ENCODE assay signal across 17 mouse cellular contexts in the genomic region with DNA sequence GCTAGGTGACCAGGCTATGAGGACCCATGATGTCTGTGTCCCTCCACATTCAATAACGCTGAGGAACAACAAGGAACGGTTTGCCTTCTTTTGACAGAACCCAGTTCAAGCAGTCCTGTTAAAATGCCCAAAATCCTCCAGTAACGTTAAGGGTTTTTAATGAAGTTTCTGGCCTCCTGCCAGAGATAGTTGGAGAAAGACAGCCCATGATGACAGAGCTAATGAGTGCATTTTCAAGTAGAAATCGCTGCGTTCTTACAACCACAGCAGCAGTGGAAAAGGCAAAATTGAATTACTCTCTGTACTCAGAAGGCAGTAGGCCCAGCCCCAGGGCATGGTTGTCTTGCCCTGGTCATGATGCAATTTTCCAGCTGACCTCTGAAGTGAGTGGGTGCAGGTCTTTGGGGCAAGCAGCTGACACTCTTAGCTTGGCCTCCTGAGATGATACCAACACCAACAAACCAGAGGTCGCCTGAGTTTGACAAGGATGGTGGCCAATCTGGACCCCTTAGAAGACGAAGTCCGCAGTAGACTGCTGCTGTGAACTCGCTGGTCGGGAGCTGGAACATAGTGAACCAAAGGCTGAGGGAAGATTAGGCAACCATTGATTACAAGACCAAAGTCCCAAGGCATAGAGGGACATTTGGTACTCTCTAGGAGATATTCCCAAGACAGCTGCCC. TPM values are rescaled to one million over a fixed set of nuclear protein-coding genes. Genes with fewer than 3 reads are reported as not detected.
DNase-seq lines count a peak whose midpoint lies in the region; ATAC-seq and TF ChIP-seq lines count a peak whose summit lies in the region.
"Had no signal": no experiment of that assay in that cellular context is flagged by ENCODE, and none has a peak within 500 bp of the region (broad histone marks: within the 10 kb centered on the region; RNA-seq: fewer than 3 reads in every experiment).

No protein-coding gene starts in this region.

- ATAC-seq in forebrain, embryonic 14.5 days = no peak
- no peak for ATAC-seq in forebrain, embryonic 16.5 days
- ATAC-seq in lung, embryonic 14.5 days (ENCODE audit: insufficient read depth) = no peak

- no peak overlapping the region for H3K27ac ChIP-seq in forebrain, embryonic 14.5 days (ENCODE audit: low read depth, low read length)
- H3K27ac ChIP-seq in forebrain, embryonic 16.5 days (ENCODE audit: low read length) = no peak overlapping the region
- H3K27ac ChIP-seq in lung, embryonic 14.5 days (ENCODE audit: low read depth) = no peak overlapping the region
- peak overlapping the region; percentile 98 for H3K27ac ChIP-seq in brown adipose tissue, adult 24 weeks (replicated peaks; ENCODE audit: low read depth, low read length)
- H3K27ac ChIP-seq: heart, embryonic 13.5 days; kidney, postnatal 0 days had no signal

- H3K4me2 ChIP-seq in forebrain, embryonic 14.5 days (ENCODE audit: low read length) = no peak overlapping the region
- no peak overlapping the region for H3K4me2 ChIP-seq in forebrain, embryonic 16.5 days (ENCODE audit: low read length)
- H3K4me2 ChIP-seq in lung, embryonic 14.5 days = no peak overlapping the region
- H3K4me2 ChIP-seq: heart, embryonic 13.5 days had no signal

- H3K36me3 ChIP-seq in forebrain, embryonic 14.5 days (ENCODE audit: control insufficient read depth, insufficient read depth, low read length) = no peaks in the 10 kb centered on the region
- H3K36me3 ChIP-seq in forebrain, embryonic 16.5 days (ENCODE audit: control insufficient read depth, insufficient read depth) = no peaks in the 10 kb centered on the region
- H3K36me3 ChIP-seq in lung, embryonic 14.5 days (ENCODE audit: insufficient read depth) = no peaks in the 10 kb centered on the region
- H3K36me3 ChIP-seq: heart, embryonic 13.5 days had no signal

- DNase-seq in forebrain, embryonic 14.5 days (ENCODE audit: low spot score) = peak; percentile 51
- DNase-seq in lung, embryonic 14.5 days = peak; percentile 54
- DNase-seq in lung, postnatal 25 days (ENCODE audit: low spot score) = no peak
- DNase-seq in urinary bladder, postnatal 14 days (ENCODE audit: low spot score) = no peak
- no peak for DNase-seq in ovary, postnatal 36 days (ENCODE audit: low spot score)
- DNase-seq in gastrocnemius, postnatal 10 days = no peak
- DNase-seq: B cell, adult 2 months; cerebellum, adult 9-10 months; gastrocnemius, postnatal 14 days; heart, postnatal 4 days; lung, postnatal 14 days; right cerebral cortex, postnatal 4 days; thymus, postnatal 25 days had no signal

- no peak for TF ChIP-seq CTCF in lung, embryonic 14.5 days (IDR thresholded peaks at IDR 0.05; ENCODE audit: low read depth)

- no peaks in the 10 kb centered on the region for H3K9me3 ChIP-seq in forebrain, embryonic 14.5 days (replicated peaks; ENCODE audit: control insufficient read depth, low read length)
- H3K9me3 ChIP-seq in forebrain, embryonic 16.5 days (ENCODE audit: control insufficient read depth, low read length) = no peaks in the 10 kb centered on the region
- no peaks in the 10 kb centered on the region for H3K9me3 ChIP-seq in lung, embryonic 14.5 days (ENCODE audit: low read depth, low read length)
- H3K9me3 ChIP-seq: heart, embryonic 13.5 days had no signal

- no peak overlapping the region for H3K4me3 ChIP-seq in forebrain, embryonic 14.5 days (ENCODE audit: low read depth, low read length)
- H3K4me3 ChIP-seq in forebrain, embryonic 16.5 days (replicated peaks; ENCODE audit: low read length) = no peak overlapping the region
- no peak overlapping the region for H3K4me3 ChIP-seq in lung, embryonic 14.5 days (ENCODE audit: low read depth, low read length)
- H3K4me3 ChIP-seq in brown adipose tissue, adult 24 weeks (ENCODE audit: insufficient read depth, low read depth, low read length) = no peak overlapping the region
- H3K4me3 ChIP-seq: heart, embryonic 13.5 days had no signal

- 74% methylated on average over 10 of the region's 10 CpGs for WGBS in forebrain, embryonic 14.5 days
- 63% methylated on average over 10 of the region's 10 CpGs for WGBS in forebrain, embryonic 16.5 days
- whole genome bisulfite sequencing in lung, embryonic 14.5 days = 68% methylated on average over 10 of the region's 10 CpGs

- no peak overlapping the region for H3K9ac ChIP-seq in forebrain, embryonic 14.5 days (ENCODE audit: low read length)
- no peak overlapping the region for H3K9ac ChIP-seq in forebrain, embryonic 16.5 days (replicated peaks; ENCODE audit: low read depth, low read length)
- no peak overlapping the region for H3K9ac ChIP-seq in lung, embryonic 14.5 days
- H3K9ac ChIP-seq: heart, embryonic 13.5 days had no signal

- no peaks in the 10 kb centered on the region for H3K4me1 ChIP-seq in forebrain, embryonic 14.5 days (ENCODE audit: control insufficient read depth, insufficient read depth, low read length)
- H3K4me1 ChIP-seq in forebrain, embryonic 16.5 days (replicated peaks; ENCODE audit: control insufficient read depth, insufficient read depth, low read length) = peaks cover 2% of the 10 kb centered on the region; the same call in 1 of the 2 replicates
- H3K4me1 ChIP-seq in lung, embryonic 14.5 days (ENCODE audit: insufficient read depth) = no peaks in the 10 kb centered on the region
- H3K4me1 ChIP-seq in brown adipose tissue, adult 24 weeks (ENCODE audit: control insufficient read depth, insufficient read depth, insufficient read length, low read length) = 0 out of 2 replicates have a peak, but pooled peaks cover 9% of the 10 kb centered on the region
- H3K4me1 ChIP-seq: heart, embryonic 13.5 days had no signal

- no peaks in the 10 kb centered on the region for H3K27me3 ChIP-seq in forebrain, embryonic 14.5 days (replicated peaks; ENCODE audit: control insufficient read depth, insufficient read depth, low read length)
- H3K27me3 ChIP-seq in forebrain, embryonic 16.5 days (replicated peaks; ENCODE audit: control insufficient read depth, insufficient read depth, low read length) = no peaks in the 10 kb centered on the region
- H3K27me3 ChIP-seq in lung, embryonic 14.5 days (ENCODE audit: insufficient read depth, low read length) = no peaks in the 10 kb centered on the region

RNA-seq across cellular contexts. Expression of a gene that starts 42.1 kb away (rescaled TPM):
- 28.2 and 35.2 TPM in 2 replicates for polyA plus RNA-seq in forebrain, embryonic 14.5 days (2014; fragmentation: Nextera tagmentation; extraction: Ambion mirVana)
- polyA plus RNA-seq in forebrain, embryonic 16.5 days (2015; fragmentation: Nextera tagmentation; extraction: Ambion mirVana) = 38.6 and 39.2 TPM in 2 replicates
- 38.4 and 39.8 TPM in 2 replicates for polyA plus RNA-seq in lung, embryonic 14.5 days (2014; fragmentation: Nextera tagmentation; extraction: Ambion mirVana)
- 38.1 and 50.5 TPM in 2 replicates for polyA plus RNA-seq in brown adipose tissue, adult 24 weeks (2012; ENCODE audit: insufficient read depth, insufficient read length, missing spikeins)
- 10 to 100 TPM; 71.2 to 75.2 TPM for total RNA-seq in gastrocnemius, postnatal 10 days (2021)

Comparison
In these comparisons a context has a peak if more than half of its experiments do, and no peak if none do; other contexts are left out.
1. DNase-seq: peak in forebrain, embryonic 14.5 days (single experiment) and lung, embryonic 14.5 days (single experiment); none in lung, postnatal 25 days (single experiment), urinary bladder, postnatal 14 days (single experiment), ovary, postnatal 36 days (single experiment) and gastrocnemius, postnatal 10 days (single experiment).